Mouse (Mus musculus) cerebellum, postnatal 4 days (tissue): ENCODE measurements around the gene Sema3c.

Experiments used
- DNase-seq, 2 experiments: peaks; one replicate each; pipeline ENCODE4 v3.0.0; 2022; ENCODE audit warnings: low spot score in 2 of 2, mixed read lengths in 1 of 2

Gene Sema3c

GRCm38 (mm10) chr5:17647643-17648226, 73.7 kb downstream of the Sema3c start:
- DNase-seq = no peak

GRCm38 (mm10) chr5:17648865-17649542, 74.9 kb downstream of the Sema3c start:
- no peak for DNase-seq

GRCm38 (mm10) chr5:17661223-17661622, 87.1 kb downstream of the Sema3c start:
- DNase-seq = no peak

DNA sequence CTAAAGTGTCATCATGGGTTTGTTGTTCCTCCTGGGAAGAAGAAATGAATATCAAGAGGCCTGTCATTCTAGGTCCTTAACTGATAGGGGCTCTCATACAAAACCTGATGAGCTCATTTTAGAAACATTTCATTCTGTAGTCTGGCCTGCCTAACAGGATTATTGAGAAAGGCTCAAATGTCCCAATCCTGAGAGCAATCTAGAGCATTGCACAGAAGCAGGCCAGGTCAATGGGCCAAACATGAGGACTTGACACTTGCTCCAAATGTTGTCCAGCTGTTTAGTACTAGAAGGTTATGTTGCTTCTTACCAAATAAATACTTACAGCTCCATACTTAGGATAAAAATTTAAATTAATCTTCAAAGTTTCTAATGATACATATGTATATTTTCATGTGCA, 97.3 kb downstream of the Sema3c start:
- DNase-seq = no peak

DNA sequence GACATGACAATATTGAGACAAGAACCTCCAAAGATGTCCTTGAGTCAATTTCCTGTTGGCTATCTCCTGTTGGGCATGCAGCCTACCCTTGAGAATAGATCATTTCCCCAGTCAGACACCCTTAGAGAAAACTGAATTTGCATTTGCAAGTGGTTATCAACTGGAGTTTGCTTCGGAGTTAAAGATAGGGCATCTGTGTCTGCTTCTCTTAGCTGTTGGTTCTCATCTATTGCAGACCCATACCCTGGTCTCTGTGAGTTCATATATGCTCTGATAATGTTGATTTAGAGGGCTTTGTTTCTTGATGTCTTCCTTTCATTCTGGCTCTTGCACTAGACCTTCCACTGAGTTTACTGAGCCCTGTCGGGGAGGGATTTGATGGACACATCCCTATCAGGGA, 106.8 kb downstream of the Sema3c start:
- DNase-seq = no peak

DNA sequence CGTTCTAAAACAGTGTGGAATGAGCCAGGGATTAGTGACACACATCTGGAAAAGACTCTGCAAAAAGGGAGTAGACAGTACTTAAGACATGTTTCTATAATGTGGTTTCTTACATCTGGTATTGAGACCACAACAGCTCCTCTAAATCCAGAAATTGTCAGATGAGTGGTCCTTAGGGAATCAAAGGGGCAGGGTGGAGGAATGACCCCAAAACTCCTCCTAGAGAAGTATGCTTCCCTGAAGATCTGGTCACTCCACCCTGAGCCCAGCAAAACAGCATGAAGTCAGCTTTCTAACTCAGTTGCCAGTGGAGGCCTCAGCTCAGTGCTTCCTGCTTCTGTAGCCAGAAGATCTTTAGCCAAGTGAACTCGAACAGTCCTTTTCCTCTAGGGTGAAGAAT, 115.0 kb downstream of the Sema3c start:
- DNase-seq = no peak

DNA sequence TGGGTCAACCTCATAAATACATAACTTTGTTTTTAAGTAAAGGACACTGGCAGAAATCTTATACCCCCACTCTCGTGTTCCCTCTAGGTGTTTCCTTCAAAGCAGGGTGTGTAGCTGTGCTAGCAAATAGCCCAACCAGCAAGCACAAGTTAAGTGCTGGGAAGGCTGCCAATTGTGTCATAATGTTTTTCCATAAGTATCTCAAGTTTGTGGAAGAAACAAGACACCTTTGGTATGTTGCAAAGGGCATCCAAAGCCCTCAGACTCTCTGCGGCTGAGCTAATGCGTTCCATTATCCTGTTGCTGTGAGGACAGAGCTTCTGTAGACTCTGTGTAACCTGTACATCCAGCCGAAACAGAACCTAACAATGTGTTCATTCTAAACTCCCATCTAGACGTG, 115.5 kb downstream of the Sema3c start:
- DNase-seq = no peak

DNA sequence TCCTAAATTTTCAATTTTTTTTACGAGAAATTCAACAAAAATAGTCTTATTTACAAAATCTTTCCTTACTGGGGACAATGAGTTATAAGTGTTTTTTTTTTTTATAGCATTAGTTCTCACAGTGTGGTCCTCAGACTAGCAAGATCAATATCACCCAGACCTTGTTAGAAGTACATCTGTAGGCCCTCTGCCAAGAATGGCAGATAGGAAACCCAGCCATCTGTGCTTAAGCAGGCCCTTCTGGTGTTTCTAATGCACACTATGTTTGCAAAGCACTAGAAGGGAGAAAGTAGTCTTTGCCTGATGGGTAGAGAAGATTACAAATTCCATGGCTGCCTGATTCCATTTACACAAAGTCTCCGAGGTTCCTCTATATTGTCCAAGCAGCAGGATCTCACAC, 121.3 kb downstream of the Sema3c start:
- DNase-seq = no peak

DNA sequence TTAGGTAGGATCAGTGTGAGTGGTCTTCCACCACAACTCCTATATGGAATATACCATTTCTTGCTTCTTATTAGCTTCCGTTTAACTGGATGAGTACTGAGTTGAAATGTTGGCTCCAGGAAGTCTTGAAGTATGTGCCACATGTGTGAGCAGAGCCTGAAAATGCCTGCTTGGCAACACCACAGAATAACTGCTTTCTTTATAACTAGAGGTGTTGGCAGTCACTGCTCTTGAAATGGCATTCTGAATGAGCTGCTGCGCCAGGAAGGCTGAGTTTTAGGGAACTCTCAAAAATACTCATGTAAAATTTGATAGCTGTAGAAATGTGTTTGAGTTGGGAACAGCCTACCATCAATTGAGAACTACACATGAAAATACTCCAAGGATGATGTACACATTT, 124.8 kb downstream of the Sema3c start:
- no peak for DNase-seq

DNA sequence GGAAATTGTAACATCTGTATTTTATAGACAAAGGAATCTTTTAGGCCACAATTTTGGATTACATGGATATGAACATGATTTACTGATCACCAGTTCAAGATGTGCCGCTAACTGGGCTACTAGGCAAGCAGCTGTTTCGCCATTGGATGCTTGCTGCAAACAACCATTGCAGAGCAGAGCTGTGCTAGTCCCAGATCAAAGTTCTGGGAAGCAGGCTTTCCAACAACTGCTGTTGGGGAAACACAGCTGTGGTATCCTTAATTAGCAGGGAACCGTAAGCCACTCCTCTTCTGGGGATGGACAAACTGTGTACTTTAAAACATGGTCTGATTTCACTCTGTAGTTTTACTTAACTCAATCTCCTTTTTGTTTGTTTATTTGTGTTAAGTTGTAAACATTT, 130.1 kb downstream of the Sema3c start:
- no peak for DNase-seq

GRCm38 (mm10) chr5:17707086-17707485, 133.0 kb downstream of the Sema3c start:
- no peak for DNase-seq

DNA sequence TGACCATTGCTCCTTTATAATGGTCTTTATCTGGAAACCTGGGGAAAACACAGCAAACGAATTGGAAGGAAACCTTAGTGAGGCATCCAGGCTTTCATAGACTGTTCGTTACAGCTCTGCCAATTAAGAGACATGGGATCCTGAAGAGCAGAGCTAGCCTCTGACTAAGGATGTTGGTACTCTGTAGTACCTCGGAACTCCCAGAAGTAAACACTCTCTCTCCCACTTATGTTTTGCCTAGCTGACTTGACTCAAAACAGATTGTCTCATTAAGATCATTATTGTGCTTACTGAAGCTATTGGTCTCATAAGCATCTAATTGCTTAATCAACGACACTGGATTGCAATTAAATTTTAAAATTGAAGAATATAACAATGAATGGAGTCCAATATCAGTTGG, 138.3 kb downstream of the Sema3c start:
- DNase-seq = no peak

DNA sequence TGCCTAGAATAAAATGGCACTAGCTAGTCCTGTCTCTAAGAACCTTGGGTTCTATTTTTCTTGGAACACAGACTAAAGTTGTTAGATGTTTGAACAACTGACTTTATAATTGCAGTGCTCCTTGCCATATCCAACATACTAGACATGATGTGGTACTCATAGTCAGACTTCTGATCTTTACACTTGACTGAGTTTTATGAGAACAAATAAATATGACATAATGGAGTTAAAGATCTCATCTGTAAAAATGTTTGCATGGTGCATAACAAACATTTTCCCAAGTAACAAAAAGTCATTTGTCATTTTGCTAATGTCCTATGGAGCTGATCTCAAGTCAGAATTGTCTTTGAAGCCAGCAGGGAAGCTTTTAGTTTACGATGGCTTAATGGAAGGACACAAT, 141.1 kb downstream of the Sema3c start:
- no peak for DNase-seq

- no peak for DNase-seq
Measured at GRCm38 (mm10) chr5:17720011-17720410, 145.9 kb downstream of the Sema3c start.

DNA sequence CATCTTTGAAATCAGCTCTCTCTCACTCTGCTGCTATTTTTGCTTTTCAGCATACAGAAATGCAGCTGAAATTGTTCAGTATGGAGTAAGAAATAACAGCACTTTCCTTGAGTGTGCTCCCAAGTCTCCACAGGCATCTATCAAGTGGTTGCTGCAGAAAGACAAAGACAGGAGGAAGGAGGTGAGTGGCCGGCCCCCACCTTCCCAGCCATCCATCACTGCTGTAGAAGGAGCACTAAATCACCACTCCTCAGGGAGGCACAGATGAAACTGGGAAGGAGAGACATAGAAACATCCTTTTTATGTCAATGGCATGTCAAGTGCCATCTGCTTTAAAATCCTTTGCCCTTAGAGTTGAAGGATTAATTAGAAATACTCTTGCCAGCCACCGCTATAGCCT, 149.9 kb downstream of the Sema3c start:
- DNase-seq = no peak

DNA sequence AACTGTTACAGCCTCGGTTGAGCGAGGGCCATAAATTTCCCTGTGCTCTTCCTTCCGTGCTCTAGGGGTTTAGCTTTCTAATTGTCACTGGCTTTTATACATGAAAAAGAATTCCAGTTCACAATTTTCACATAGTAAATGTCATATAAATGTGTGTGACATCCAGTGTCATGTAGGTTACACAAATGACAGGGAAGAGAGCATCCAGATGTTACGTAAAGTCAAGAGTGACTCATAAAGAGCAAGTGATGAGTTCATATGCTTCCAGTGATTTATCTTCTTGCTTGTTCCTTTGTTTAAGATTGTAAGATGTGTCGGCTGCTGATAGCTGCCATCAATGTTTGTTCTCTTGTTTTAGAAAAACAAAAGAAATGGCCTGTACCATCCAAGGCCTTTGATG, 154.0 kb downstream of the Sema3c start:
- no peak for DNase-seq

DNA sequence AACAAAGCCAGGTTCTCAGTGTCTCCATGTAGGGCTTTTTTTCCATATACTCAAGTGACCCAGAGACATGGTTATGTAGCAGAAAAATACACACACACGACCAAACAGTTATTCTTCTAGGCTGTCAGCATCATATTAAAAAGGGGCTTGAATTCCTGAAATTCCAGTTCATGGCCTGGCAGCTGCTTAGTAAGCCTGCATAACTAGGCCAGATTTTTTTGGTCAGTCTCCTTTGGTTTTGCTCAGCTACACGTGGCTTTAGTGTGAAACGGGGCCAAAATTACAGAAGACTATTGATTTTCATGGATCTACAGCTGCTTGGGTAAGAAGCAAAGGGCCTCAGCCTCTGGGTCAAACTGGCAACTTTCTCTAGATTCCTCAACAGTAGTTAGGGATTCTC, 165.7 kb downstream of the Sema3c start:
- no peak for DNase-seq

DNA sequence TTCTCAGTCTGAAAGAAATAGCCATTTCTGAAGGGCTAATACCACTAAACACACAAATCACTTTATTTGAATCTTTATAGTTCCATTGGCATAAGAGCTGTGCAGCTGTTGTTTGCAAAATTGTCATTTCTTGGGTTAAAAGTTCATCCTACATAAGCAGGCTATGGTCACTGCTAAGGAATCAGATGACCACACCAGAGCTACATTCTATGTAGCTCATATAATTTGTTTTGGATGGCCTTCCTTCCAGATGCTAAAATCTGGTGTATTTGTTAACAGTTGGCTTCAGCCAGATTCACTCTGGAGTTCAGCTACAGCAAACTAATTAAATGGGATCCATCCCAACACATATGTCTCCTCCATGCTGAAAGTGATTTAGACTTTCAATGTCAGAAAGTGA, 172.4 kb downstream of the Sema3c start:
- no peak for DNase-seq

DNA sequence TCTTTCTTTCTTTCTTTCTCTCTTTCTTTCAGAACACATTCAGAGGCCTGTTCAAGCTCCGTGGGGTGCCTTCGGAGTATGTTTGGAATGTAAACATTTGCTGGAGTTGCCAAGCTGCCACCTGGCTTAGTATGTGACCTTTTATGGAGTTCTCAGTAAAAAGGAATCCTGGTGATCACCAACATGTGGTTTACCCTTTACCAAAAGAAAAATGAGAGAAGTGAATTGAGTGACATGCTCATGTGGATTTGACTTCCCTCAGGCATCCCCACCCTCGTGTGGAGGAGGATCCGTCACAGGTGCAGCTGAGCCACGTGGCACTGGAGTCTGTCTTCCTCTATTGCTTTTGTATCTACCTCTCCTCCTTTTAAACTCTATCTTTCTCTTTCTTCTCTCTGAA, 173.1 kb downstream of the Sema3c start:
- no peak for DNase-seq

DNA sequence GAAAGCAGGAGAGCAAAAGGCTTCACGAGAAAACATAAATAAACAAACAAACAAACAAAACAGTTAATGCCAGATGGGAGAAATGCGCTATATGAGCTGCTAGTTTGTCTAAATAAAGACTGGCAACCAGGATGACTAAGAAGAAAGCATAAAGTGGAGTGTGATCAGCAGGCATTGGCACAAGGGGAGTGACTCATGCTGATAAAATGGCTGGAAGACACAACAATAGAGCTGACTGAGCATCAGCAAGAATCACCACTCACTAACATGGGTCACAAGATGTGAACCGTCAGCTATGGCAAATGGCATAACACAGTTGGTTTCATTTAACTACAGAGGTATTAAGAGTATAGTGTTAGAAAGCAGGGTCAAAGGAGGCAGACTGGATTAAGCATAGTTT, 174.2 kb downstream of the Sema3c start:
- DNase-seq = no peak

DNA sequence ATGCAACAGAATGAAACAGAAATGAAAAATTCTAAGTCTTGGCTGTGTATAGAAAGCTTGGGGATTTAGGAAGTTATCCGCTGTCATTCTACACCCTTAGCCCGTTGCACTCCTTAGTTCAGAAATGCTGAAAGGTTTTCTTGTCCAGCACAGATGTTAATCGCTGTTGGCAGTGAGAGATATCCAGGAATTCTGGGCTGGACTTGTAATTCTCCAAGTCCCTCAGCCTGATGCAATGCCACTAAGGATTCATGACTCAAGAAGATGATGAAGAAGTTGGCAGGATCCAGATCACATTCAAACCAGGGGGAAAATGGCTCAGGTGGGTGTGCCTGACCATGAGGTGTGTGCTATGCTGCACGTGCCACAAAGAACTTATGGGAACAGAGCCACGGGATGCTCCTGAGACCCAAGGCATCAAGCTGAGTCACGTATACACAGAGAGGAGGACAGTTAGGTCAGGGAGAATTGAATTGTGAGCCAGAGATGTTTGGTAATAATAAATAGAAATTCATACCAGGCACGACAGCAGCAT, 179.5 kb downstream of the Sema3c start:
- DNase-seq = no peak

- no peak for DNase-seq
Measured at GRCm38 (mm10) chr5:17766006-17766677, 192.1 kb downstream of the Sema3c start.

DNA sequence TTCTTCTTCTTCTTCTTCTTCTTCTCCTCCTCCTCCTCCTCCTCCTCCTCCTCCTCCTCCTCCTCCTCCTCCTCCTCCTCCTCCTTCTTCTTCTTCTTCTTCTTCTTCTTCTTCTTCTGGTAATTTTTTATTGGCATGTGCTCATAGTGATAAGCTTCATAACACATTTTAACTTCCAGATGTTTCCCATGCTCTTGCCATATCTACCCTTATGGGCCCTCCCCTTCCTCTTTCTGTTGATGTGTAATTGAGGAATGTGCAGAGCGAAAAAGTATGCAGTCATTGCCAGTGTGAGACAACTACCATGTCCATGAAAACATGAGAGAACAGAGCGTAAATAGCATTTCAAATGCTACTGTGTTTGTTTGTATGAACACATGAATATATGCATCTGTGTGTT, 196.2 kb downstream of the Sema3c start:
- no peak for DNase-seq
